Mouse (Mus musculus) hindbrain, postnatal 0 days (tissue): ENCODE measurements around the gene Lysmd3. TPM values are rescaled to one million over a fixed set of nuclear protein-coding genes. Genes with fewer than 3 reads are reported as not detected.

Experiments used
- ATAC-seq: fragments of 200-750 bp; cut with Nextera tagmentation; 2 replicates; pipeline ENCODE4 v1.8.0; 2017; ENCODE audit warnings: mild to moderate bottlenecking, moderate TSS enrichment, moderate library complexity
- DNase-seq: peaks from one replicate; pipeline ENCODE4 v3.0.0-alpha.2; 2015; ENCODE audit warnings: low spot score
- H3K27ac ChIP-seq: fragments of 300-500 bp; sonication (generic); 2 replicates; pipeline ENCODE4 v1.5.1; 2014; ENCODE audit warnings: mild to moderate bottlenecking
- H3K27me3 ChIP-seq: fragments of 300-500 bp; sonication (generic); 2 replicates; pipeline ENCODE4 v1.6.1; 2014; ENCODE audit warnings: low read length, mixed read lengths; ENCODE audit not compliant: insufficient read depth
- H3K36me3 ChIP-seq: fragments of 300-500 bp; sonication (generic); 2 replicates; pipeline ENCODE4 v1.6.1; 2014; ENCODE audit warnings: low read length, mixed read lengths; ENCODE audit not compliant: insufficient read depth
- H3K4me1 ChIP-seq: fragments of 300-500 bp; sonication (generic); 2 replicates; pipeline ENCODE4 v1.6.1; 2014; ENCODE audit warnings: antibody characterized with exemption, low read length, mixed read lengths; ENCODE audit not compliant: insufficient read depth
- H3K4me2 ChIP-seq: fragments of 300-500 bp; sonication (generic); 2 replicates; pipeline ENCODE4 v1.6.1; 2014; ENCODE audit warnings: low read depth, mild to moderate bottlenecking, low read length, moderate library complexity, mixed read lengths
- H3K4me3 ChIP-seq: fragments of 300-500 bp; sonication (generic); 2 replicates; pipeline ENCODE4 v1.5.1; 2014; ENCODE audit warnings: low read length
- H3K9ac ChIP-seq: fragments of 300-500 bp; sonication (generic); replicated peaks from 2 replicates; pipeline ENCODE4 v1.6.1; 2014; ENCODE audit warnings: mild to moderate bottlenecking, low read length, moderate library complexity, mixed read lengths
- H3K9me3 ChIP-seq: fragments of 300-500 bp; sonication (generic); 2 replicates; pipeline ENCODE4 v1.6.1; 2016; ENCODE audit warnings: low read length, mixed read lengths
- CTCF ChIP-seq: IDR thresholded peaks from 2 replicates; pipeline ENCODE4 v1.5.1; 2016; ENCODE audit warnings: antibody characterized with exemption, control low read depth, low read depth
- WGBS: fragments of 180-500 bp; shearing (Covaris S2); extraction: QIAGEN DNeasy Blood & Tissue Kit; methylation state at CpG from one replicate; pipeline ENCODE4 v1.1.7; 2014; 5-methylcytosine and 5-hydroxymethylcytosine counted together
- polyA plus RNA-seq: library from polyadenylated mRNA; unstranded; fragments of >200 nt; fragmentation: Nextera tagmentation; extraction: Ambion mirVana; gene quantifications from 2 replicates; pipeline ENCODE4 v1.2.1, GENCODE M21; 2015
- total RNA-seq: library from RNA; depleted of rRNA; stranded (reverse); fragments of >200 nt; gene quantifications from 2 replicates; pipeline ENCODE4 v1.2.3, GENCODE M21; 2014; rRNA removed

Lysmd3 gene
- total and polyA plus RNA-seq, 2 experiments from 2014 or later = 12.5 to 12.8 TPM

- H3K27ac ChIP-seq = no peak overlapping the region
These were observed 52.8 kb downstream of the Lysmd3 start for GRCm38 (mm10) chr13:81710266-81710665.

GRCm38 (mm10) chr13:81710775-81711545 lies 53.5 kb downstream of the Lysmd3 start, which contains the start of the genes Polr3g and Mblac2:
Gene Polr3g (minus strand): TSS chr13:81711013.
Gene Mblac2 (plus strand): TSS chr13:81711341.
- no peak; the same call in none of the 2 replicates for TF ChIP-seq CTCF
- Histone ChIP-seq H3K4me3 (peak within 1 kb of the TSS; percentile 92), H3K27ac (peak within 1 kb of the TSS; percentile 87), H3K9me3 (no peaks in the 10 kb centered on the region), H3K4me2 (peak within 1 kb of the TSS; percentile 96), H3K27me3 (no peaks in the 10 kb centered on the region), H3K4me1 (no peaks in the 10 kb centered on the region), H3K9ac (peak within 1 kb of the TSS; percentile 75), H3K36me3 (no peaks in the 10 kb centered on the region)
- DNase-seq (peak; percentile 97), ATAC-seq (peak; percentile 97)
- 1% methylated on average over 60 of the region's 61 CpGs for WGBS

More at GRCm38 (mm10) chr13:81710266-81710665, 52.8 kb downstream of the Lysmd3 start:
- peak overlapping the region; percentile 75 for H3K9ac ChIP-seq
- no peaks in the 10 kb centered on the region for H3K36me3 ChIP-seq
- no peaks in the 10 kb centered on the region for H3K27me3 ChIP-seq
- H3K4me3 ChIP-seq = peak overlapping the region; percentile 92
- WGBS = under 1% methylated on average over 7 of the region's 7 CpGs
- DNase-seq (no peak), ATAC-seq (no peak)
- no peaks in the 10 kb centered on the region for H3K4me1 ChIP-seq
- TF ChIP-seq CTCF = no peak
- H3K9me3 ChIP-seq = no peaks in the 10 kb centered on the region
- H3K4me2 ChIP-seq = peak overlapping the region; percentile 96

GRCm38 (mm10) chr13:81711546-81712371 lies 54.3 kb downstream of the Lysmd3 start:
- no peaks in the 10 kb centered on the region for H3K36me3 ChIP-seq
- H3K4me1 ChIP-seq = no peaks in the 10 kb centered on the region
- DNase-seq (peak; percentile 53), ATAC-seq (peak; percentile 64)
- H3K4me3 ChIP-seq = peak overlapping the region; percentile 92
- whole genome bisulfite sequencing = under 1% methylated on average over 42 of the region's 42 CpGs
- H3K27ac ChIP-seq = peak overlapping the region; percentile 87
- H3K4me2 ChIP-seq = peak overlapping the region; percentile 96
- no peaks in the 10 kb centered on the region for H3K9me3 ChIP-seq
- H3K27me3 ChIP-seq = no peaks in the 10 kb centered on the region
- H3K9ac ChIP-seq = peak overlapping the region; percentile 75
- TF ChIP-seq CTCF = no peak

GRCm38 (mm10) chr13:81713896-81714295 lies 56.4 kb downstream of the Lysmd3 start:
- Histone ChIP-seq H3K4me1 (no peaks in the 10 kb centered on the region), H3K9me3 (no peaks in the 10 kb centered on the region), H3K36me3 (no peaks in the 10 kb centered on the region), H3K9ac (no peak overlapping the region), H3K27ac (no peak overlapping the region), H3K4me3 (no peak overlapping the region), H3K27me3 (no peaks in the 10 kb centered on the region), H3K4me2 (no peak overlapping the region)
- no peak for DNase-seq
- ATAC-seq = no peak
- WGBS = 96% methylated on average over 1 of the region's 1 CpGs
- no peak for TF ChIP-seq CTCF

Other genes starting within 250 kb of the Lysmd3 start
- 7.8 and 10.3 TPM in 2 replicates for gene Adgrv1, start 24.5 kb upstream of the Lysmd3 start, total RNA-seq
- gene Adgrv1, start 24.5 kb upstream of the Lysmd3 start, polyA plus RNA-seq = 4.2 and 5.4 TPM in 2 replicates
- 4.2 and 5.5 TPM in 2 replicates for gene Polr3g, start 53.4 kb downstream of the Lysmd3 start, total RNA-seq
- 3.9 and 7.8 TPM in 2 replicates for gene Polr3g, start 53.4 kb downstream of the Lysmd3 start, polyA plus RNA-seq
- gene Mblac2, start 53.7 kb downstream of the Lysmd3 start, total RNA-seq = 33.2 and 38.2 TPM in 2 replicates
- gene Mblac2, start 53.7 kb downstream of the Lysmd3 start, polyA plus RNA-seq = 64.7 and 67.7 TPM in 2 replicates
- gene Cetn3, start 125.4 kb downstream of the Lysmd3 start, total RNA-seq = 41.7 and 42.5 TPM in 2 replicates
- gene Cetn3, start 125.4 kb downstream of the Lysmd3 start, polyA plus RNA-seq = 318 and 346 TPM in 2 replicates